Mouse (Mus musculus): Measurements from ENCODE around the gene Lim2.
"Not testable (repeated sequence)": the region's sequence is repeated elsewhere in the genome, so short reads cannot be mapped to it uniquely, and the experiment has no call there.

Lim2 gene

GRCm38 (mm10) chr7:43427406-43427805 is at the start of gene Lim2:
Gene Lim2 (plus strand): TSS chr7:43427670.
- DNase-seq (ENCODE audit: extremely low read depth, low read depth, low spot score): no peak

DNA sequence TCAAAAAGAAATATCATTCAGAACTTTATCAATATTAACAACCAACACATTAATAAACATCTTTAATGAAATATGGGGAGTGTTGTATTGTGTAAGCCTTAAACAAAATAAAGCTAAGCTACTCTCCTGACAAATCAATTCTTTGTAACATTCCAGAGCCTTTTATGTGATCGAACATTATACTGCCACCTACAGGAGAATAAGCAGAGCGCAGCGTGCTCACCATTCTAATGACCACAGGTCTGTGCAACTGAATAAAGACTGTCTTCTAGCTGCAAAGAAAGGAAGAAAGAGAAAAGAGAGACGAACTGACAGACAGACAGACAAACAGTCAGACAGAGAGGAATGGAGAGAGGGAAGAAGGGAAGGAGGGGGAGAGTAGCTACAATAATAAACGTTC is 49.2 kb upstream of the Lim2 start:
- DNase-seq (ENCODE audit: extremely low read depth, low read depth, low spot score): no peak

DNA sequence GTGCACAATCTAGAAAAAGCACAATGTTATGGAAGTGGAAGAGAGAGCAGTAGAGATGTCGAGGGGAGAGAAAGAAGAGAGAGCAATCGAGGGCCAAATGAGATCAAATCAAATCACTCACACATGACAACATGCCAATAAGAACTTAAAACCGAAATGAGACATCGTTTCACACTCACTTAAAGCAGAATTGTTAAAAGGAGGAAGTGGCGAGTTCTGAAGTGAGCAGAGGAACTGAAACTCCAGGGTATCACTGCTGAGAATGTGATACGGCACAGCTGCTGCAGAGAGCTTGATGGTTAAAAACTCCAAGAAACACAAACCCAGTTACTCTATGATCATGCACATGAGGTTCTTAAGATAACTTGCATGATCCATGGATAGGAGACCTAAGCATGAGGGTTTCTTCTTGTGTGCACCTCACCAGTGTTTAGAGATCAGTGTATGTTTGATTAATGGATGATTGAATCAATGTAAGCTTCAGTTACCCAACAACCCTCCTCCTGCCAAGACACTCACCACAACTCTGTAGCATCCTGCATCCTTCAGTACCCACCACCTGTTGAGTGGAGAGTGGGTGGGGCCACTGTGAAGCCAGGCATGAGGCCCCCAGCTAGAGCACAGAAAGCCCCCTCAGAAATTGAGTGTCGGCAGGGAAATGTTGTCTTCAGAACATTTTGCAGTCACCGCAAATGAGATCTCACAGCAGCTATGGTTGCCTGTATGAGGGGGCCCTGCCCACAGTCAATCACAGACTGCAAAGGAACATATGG is 34.9 kb upstream of the Lim2 start:
- DNase-seq (ENCODE audit: extremely low read depth, low read depth, low spot score): no peak

DNA sequence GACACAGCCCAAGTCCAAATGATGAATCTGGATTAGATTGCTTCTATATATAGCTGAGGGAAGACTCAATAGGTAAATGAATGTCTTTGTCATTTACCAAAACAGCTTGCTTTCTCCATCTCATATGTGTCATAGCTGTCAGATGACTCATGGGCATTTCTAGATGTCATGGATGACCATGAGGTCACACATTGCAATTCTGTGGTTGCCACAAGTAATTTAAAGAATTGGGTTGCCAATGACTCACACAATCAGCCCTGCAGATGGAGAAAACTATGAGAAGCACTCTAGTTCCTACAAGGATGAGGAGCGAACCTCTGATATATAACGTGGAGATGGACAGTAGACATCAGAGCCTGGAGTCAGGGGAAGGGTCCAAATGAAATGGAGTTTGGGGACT is 28.0 kb upstream of the Lim2 start:
- DNase-seq (ENCODE audit: extremely low read depth, low read depth, low spot score): no peak

- no peak for DNase-seq (ENCODE audit: extremely low read depth, low read depth, low spot score)
Measured at GRCm38 (mm10) chr7:43402718-43403117, 24.8 kb upstream of the Lim2 start.

GRCm38 (mm10) chr7:43407573-43407972 is 19.9 kb upstream of the Lim2 start:
- DNase-seq (ENCODE audit: extremely low read depth, low read depth, low spot score): no peak

DNA sequence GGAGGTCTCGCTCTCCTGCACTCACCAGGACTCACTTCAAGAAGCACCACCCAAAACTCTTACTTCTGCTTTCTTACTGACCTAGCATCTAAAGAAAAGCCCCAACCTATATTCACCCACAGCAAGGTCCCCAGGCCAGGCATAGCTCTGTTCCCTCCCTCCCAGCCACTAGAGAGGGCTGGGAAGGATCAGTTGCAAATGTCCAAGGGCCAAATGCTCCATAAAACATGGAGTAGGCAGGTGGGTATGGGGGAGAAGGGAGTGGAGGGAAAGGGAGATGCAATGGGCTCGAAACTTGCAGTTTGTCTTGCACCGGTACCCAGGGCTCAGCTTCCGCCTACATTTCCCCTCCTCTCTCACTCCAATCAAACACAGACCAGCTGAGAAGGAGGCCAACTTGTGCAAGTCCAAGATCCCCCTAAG is 19.3 kb upstream of the Lim2 start, which contains the start of gene Siglecg:
Siglecg (plus strand) TSS at position 74 of the 423 bp plus-strand sequence.
- no peak for DNase-seq (ENCODE audit: extremely low read depth, low read depth, low spot score)

GRCm38 (mm10) chr7:43409084-43409483 is 18.4 kb upstream of the Lim2 start:
- DNase-seq (ENCODE audit: extremely low read depth, low read depth, low spot score): no peak

DNA sequence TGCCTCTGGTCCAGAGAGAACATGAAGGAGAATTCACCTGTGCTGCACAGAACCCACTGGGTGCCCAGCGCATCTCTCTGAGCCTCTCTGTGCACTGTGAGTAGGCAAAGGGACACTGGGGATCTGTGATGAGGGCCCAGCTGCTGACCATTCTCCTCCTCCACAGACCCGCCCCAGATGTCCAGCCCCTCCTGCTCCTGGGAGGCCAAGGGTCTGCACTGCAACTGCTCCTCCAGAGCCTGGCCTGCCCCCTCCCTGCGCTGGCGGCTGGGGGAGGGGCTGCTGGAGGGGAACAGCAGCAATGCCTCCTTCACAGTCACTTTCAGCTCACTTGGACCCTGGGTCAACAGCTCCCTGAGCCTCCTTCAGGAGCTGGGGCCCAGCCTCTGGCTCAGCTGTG is 15.7 kb upstream of the Lim2 start:
- DNase-seq (ENCODE audit: extremely low read depth, low read depth, low spot score): not testable (repeated sequence)

DNA sequence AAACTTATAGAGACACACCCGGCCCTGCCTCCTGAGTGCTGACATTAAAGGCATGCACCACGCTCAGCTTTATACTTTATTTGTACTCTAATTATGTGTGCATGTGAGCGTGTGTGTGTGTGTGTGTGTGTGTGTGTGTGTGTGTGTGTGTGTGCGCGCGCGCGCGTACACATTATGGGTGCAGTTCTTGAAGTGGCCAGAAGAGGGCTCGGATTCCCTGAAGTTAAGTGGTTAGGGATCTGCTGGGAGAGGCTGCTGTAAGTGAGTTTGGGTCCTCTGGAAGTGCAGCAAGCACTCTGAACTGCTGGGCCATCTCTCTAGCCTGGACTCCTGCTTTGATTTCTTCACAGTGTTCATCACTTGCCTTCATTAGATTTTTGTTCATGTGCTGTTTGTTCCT is 10.2 kb upstream of the Lim2 start:
- DNase-seq (ENCODE audit: extremely low read depth, low read depth, low spot score): no peak

GRCm38 (mm10) chr7:43422995-43423617 is 4.4 kb upstream of the Lim2 start:
- DNase-seq (ENCODE audit: extremely low read depth, low read depth, low spot score): no peak

DNA sequence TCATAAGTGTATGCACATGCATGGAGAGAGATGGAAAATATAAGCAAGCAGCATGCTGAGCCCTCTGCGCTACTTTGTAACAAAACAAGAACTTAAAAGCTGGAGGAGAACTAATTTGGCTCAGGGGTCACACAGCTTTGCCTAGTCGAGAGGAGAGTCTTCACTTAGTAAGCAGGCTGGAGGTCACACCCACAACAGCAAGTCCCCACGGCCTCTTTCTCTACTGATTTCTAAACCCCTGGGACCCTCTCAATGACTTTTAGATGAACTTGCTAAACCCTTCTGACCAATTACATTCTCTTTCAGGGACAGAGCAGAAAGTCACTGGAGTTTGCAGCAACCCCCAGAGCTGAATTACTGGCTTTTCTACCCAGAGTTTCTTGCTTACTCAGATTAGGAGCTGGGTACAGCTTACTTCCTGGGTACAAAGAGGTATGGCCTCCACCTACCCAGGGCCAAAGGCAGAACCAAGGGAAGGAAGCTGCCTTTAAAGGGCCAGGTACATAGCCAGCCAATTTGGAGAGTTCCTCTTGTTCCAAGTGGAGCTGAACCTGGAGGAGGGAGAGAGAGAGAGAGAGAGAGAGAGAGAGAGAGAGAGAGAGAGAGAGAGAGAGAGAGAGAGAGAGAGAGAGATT is 3.4 kb upstream of the Lim2 start:
- DNase-seq (ENCODE audit: extremely low read depth, low read depth, low spot score): no peak

DNA sequence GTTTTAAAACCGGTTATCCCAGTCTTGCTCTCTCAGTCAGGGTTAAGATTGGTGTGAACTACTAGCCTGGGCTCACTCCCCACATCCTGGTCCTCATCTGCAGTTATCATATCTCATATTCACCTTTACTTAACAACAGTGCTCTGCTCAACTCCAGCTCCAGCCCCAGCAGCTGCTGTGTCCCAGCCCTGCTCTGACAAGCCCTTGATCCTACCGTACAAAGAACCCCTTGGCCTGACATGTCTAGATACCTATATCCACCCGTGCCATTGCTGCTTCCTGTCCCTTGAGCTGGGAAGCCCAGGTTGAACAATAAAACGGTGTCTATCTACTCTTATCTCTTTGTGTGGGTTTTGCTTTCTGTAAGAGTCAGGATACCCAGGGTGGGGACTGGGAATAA is 2.0 kb downstream of the Lim2 start:
- DNase-seq (ENCODE audit: extremely low read depth, low read depth, low spot score): no peak

DNA sequence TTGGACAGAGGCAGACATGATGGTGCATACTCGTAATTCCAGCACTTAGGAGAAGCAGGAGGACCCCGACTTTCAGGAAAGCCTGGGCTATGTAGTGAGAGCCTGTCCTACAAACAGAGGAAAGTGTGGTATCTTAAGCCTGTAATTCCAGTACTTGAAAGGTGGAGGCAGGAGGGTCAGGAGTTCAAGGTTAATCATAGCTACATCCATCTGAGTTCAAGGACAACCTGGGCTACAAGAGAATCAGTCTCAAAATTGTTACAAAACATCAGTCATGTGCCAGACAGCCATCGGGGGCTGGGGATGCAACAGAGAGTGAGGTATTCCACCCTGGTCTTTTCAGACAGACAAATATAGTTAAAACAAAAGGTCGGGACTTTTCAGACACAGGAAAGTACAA is 5.4 kb downstream of the Lim2 start:
- DNase-seq (ENCODE audit: extremely low read depth, low read depth, low spot score): no peak

GRCm38 (mm10) chr7:43434676-43435075 is 7.2 kb downstream of the Lim2 start:
- DNase-seq (ENCODE audit: extremely low read depth, low read depth, low spot score): no peak

- DNase-seq (ENCODE audit: extremely low read depth, low read depth, low spot score): no peak
Measured at GRCm38 (mm10) chr7:43436341-43437255, 9.1 kb downstream of the Lim2 start, which contains the start of gene Nkg7. Gene Nkg7 (plus strand): TSS chr7:43437073.

DNA sequence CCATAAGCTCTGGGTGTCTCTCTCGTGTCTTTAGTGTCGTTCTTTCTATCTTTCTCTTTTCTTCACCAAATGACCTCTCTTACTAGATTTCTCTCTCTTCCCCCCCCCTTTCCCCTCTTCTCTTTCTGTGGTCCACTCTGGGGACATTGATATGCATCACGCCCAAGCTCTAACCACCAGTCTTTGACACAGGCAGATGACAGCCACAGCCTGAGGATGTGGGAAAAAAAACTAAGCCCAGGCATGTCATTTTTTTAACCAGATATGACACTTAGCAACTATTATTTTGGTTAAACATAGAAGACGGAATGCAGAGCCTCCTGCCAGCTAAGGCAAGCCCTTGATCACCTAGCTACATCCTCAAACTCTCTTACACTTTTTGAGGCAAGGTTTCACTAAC is 11.1 kb downstream of the Lim2 start:
- DNase-seq (ENCODE audit: extremely low read depth, low read depth, low spot score): no peak

- DNase-seq (ENCODE audit: extremely low read depth, low read depth, low spot score): no peak
Measured at GRCm38 (mm10) chr7:43440482-43440881, 13.0 kb downstream of the Lim2 start, which contains the start of gene Cldnd2. Gene Cldnd2 (plus strand): TSS chr7:43440782.

DNA sequence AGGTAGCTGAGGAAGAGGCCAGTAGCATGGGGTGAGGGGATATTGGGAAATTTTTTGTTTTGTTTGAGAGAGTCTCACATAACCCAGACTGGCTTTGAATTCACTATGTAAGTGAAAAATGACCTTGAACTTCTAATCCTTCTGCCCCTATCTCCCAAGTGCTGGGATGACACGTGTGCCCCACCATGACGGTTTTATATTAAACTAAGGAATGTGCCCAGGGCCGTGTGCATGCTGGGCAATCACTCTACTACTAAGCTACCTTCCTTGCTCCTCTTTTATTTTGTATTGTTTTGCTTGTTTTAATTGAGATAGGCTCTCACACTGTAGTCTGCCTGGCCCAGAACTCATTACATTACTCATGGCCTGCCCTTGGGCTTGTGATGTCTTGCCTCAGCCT is 13.6 kb downstream of the Lim2 start:
- DNase-seq (ENCODE audit: extremely low read depth, low read depth, low spot score): no peak

- DNase-seq (ENCODE audit: extremely low read depth, low read depth, low spot score): no peak
Measured at GRCm38 (mm10) chr7:43442684-43443083, 15.2 kb downstream of the Lim2 start.
